Mouse (Mus musculus) stomach, embryonic 16.5 days (tissue): ENCODE measurements around the gene Ankrd23. TPM values are rescaled to one million over a fixed set of nuclear protein-coding genes. Genes with fewer than 3 reads are reported as not detected.
"Not testable (repeated sequence)": the region's sequence is repeated elsewhere in the genome, so short reads cannot be mapped to it uniquely, and the experiment has no call there.

ENCODE experiments used
- ATAC-seq: fragments of 200-750 bp; cut with Nextera tagmentation; 2 replicates; pipeline ENCODE4 v1.8.0; 2017; ENCODE audit warnings: moderate number of reproducible peaks, moderate TSS enrichment; ENCODE audit not compliant: insufficient read depth, low FRiP score
- H3K27ac ChIP-seq: fragments of 300-500 bp; sonication (generic); 2 replicates; pipeline ENCODE4 v1.5.1; 2014; ENCODE audit warnings: low read length
- H3K27me3 ChIP-seq: fragments of 300-500 bp; sonication (generic); 2 replicates; pipeline ENCODE4 v1.6.1; 2014; ENCODE audit warnings: low read length, control low read depth, mixed read lengths; ENCODE audit not compliant: control insufficient read depth, insufficient read depth
- H3K36me3 ChIP-seq: fragments of 300-500 bp; sonication (generic); 2 replicates; pipeline ENCODE4 v1.6.1; 2014; ENCODE audit warnings: low read length; ENCODE audit not compliant: control insufficient read depth, insufficient read depth
- H3K4me1 ChIP-seq: fragments of 300-500 bp; sonication (generic); 2 replicates; pipeline ENCODE4 v1.6.1; 2014; ENCODE audit warnings: low read length, control low read depth, mixed read lengths; ENCODE audit not compliant: control insufficient read depth, insufficient read depth
- H3K4me2 ChIP-seq: fragments of 300-500 bp; sonication (generic); 2 replicates; pipeline ENCODE4 v1.6.1; 2014; ENCODE audit warnings: low read depth, low read length, mixed read lengths
- H3K4me3 ChIP-seq: fragments of 300-500 bp; sonication (generic); replicated peaks from 2 replicates; pipeline ENCODE4 v1.5.1; 2014; ENCODE audit warnings: mild to moderate bottlenecking, low read length
- H3K9ac ChIP-seq: fragments of 300-500 bp; sonication (generic); 2 replicates; pipeline ENCODE4 v1.6.1; 2014; ENCODE audit warnings: low read length
- H3K9me3 ChIP-seq: fragments of 300-500 bp; sonication (generic); replicated peaks from 2 replicates; pipeline ENCODE4 v1.6.1; 2016; ENCODE audit warnings: low read length, control low read depth; ENCODE audit not compliant: control insufficient read depth
- WGBS: fragments of 180-500 bp; shearing (Covaris S2); extraction: QIAGEN DNeasy Blood & Tissue Kit; methylation state at CpG from one replicate; pipeline ENCODE4 v1.1.7; 2014; 5-methylcytosine and 5-hydroxymethylcytosine counted together
- polyA plus RNA-seq: library from polyadenylated mRNA; unstranded; fragments of >200 nt; fragmentation: Nextera tagmentation; extraction: Ambion mirVana; gene quantifications from 2 replicates; pipeline ENCODE4 v1.2.1, GENCODE M21; 2015

Gene Ankrd23
- polyA plus RNA-seq, result 18.0 and 21.7 TPM in 2 replicates

GRCm38 (mm10) chr1:36536783-36537182 lies at the start of gene Ankrd23:
TSS of gene Ankrd23 (minus strand) at chr1:36536883.
- ATAC-seq, H3K4me2 ChIP-seq, H3K9me3 ChIP-seq, H3K9ac ChIP-seq, H3K4me3 ChIP-seq, H3K36me3 ChIP-seq, H3K27ac ChIP-seq, H3K4me1 ChIP-seq, H3K27me3 ChIP-seq: not testable (repeated sequence)
- 88% methylated on average over 9 of the region's 9 CpGs for WGBS

GRCm38 (mm10) chr1:36586288-36586687 lies 49.6 kb upstream of the Ankrd23 start:
- Histone ChIP-seq H3K9me3 (no peaks in the 10 kb centered on the region), H3K27me3 (no peaks in the 10 kb centered on the region), H3K27ac (no peak overlapping the region), H3K4me2 (no peak overlapping the region), H3K9ac (no peak overlapping the region), H3K4me1 (peaks cover 50% of the 10 kb centered on the region), H3K4me3 (no peak overlapping the region), H3K36me3 (no peaks in the 10 kb centered on the region)
- 41% methylated on average over 4 of the region's 4 CpGs for WGBS
- no peak for ATAC-seq

GRCm38 (mm10) chr1:36583408-36584116 lies 46.9 kb upstream of the Ankrd23 start:
- Histone ChIP-seq H3K27me3 (no peaks in the 10 kb centered on the region), H3K9me3 (no peaks in the 10 kb centered on the region), H3K9ac (0 out of 2 replicates have a peak overlapping the region, but pooled peaks have one; percentile 25), H3K4me2 (no peak overlapping the region), H3K4me1 (peaks cover 47% of the 10 kb centered on the region), H3K27ac (peak overlapping the region; percentile 9; the same call in 1 of the 2 replicates), H3K4me3 (no peak overlapping the region), H3K36me3 (no peaks in the 10 kb centered on the region)
- 67% methylated on average over 8 of the region's 8 CpGs for WGBS
- ATAC-seq, result no peak

GRCm38 (mm10) chr1:36582211-36582610 lies 45.5 kb upstream of the Ankrd23 start:
- no peak overlapping the region for H3K9ac ChIP-seq
- H3K36me3 ChIP-seq, result no peaks in the 10 kb centered on the region
- H3K4me1 ChIP-seq, result peaks cover 37% of the 10 kb centered on the region
- no peaks in the 10 kb centered on the region for H3K9me3 ChIP-seq
- no peak for ATAC-seq
- H3K27ac ChIP-seq, result 0 out of 2 replicates have a peak overlapping the region, but pooled peaks have one; percentile 98
- 75% methylated on average over 8 of the region's 8 CpGs for WGBS
- H3K4me3 ChIP-seq, result no peak overlapping the region
- no peaks in the 10 kb centered on the region for H3K27me3 ChIP-seq
- H3K4me2 ChIP-seq, result no peak overlapping the region

- ATAC-seq, result no peak
- Histone ChIP-seq H3K27ac (peak overlapping the region; percentile 98), H3K4me1 (peaks cover 42% of the 10 kb centered on the region), H3K4me2 (0 out of 2 replicates have a peak overlapping the region, but pooled peaks have one; percentile 39), H3K9me3 (no peaks in the 10 kb centered on the region), H3K27me3 (no peaks in the 10 kb centered on the region), H3K4me3 (no peak overlapping the region), H3K9ac (peak overlapping the region; percentile 68), H3K36me3 (no peaks in the 10 kb centered on the region)
- WGBS, result 72% methylated on average over 5 of the region's 5 CpGs
These were observed 44.6 kb upstream of the Ankrd23 start for GRCm38 (mm10) chr1:36581260-36581659.

GRCm38 (mm10) chr1:36580384-36581207 lies 43.9 kb upstream of the Ankrd23 start:
- ATAC-seq, result peak; percentile 93
- 3% methylated on average over 17 of the region's 17 CpGs for WGBS
- H3K4me3 ChIP-seq, result peak overlapping the region; percentile 27
- H3K27me3 ChIP-seq, result no peaks in the 10 kb centered on the region
- H3K4me2 ChIP-seq, result peak overlapping the region; percentile 39
- H3K36me3 ChIP-seq, result no peaks in the 10 kb centered on the region
- H3K27ac ChIP-seq, result peak overlapping the region; percentile 98
- H3K9me3 ChIP-seq, result no peaks in the 10 kb centered on the region
- H3K4me1 ChIP-seq, result peaks cover 47% of the 10 kb centered on the region
- H3K9ac ChIP-seq, result peak overlapping the region; percentile 68

- Histone ChIP-seq H3K4me1 (peaks cover 51% of the 10 kb centered on the region), H3K4me2 (peak overlapping the region; percentile 39), H3K36me3 (no peaks in the 10 kb centered on the region), H3K27me3 (no peaks in the 10 kb centered on the region), H3K27ac (peak overlapping the region; percentile 98), H3K9me3 (no peaks in the 10 kb centered on the region), H3K9ac (peak overlapping the region; percentile 68), H3K4me3 (peak overlapping the region; percentile 27)
- peak; percentile 76 for ATAC-seq
- 19% methylated on average over 6 of the region's 6 CpGs for WGBS
These were observed 43.3 kb upstream of the Ankrd23 start for GRCm38 (mm10) chr1:36579974-36580383.

GRCm38 (mm10) chr1:36576991-36577675 lies 40.5 kb upstream of the Ankrd23 start:
- Histone ChIP-seq H3K4me3 (no peak overlapping the region), H3K4me1 (peaks cover 63% of the 10 kb centered on the region), H3K36me3 (no peaks in the 10 kb centered on the region), H3K27me3 (no peaks in the 10 kb centered on the region), H3K9ac (no peak overlapping the region), H3K9me3 (no peaks in the 10 kb centered on the region), H3K4me2 (no peak overlapping the region), H3K27ac (no peak overlapping the region)
- 56% methylated on average over 6 of the region's 6 CpGs for WGBS
- ATAC-seq, result 0 out of 2 replicates have a peak, but pooled peaks have one; percentile 10
